Mouse (Mus musculus) small intestine, adult 2 months (tissue): Measurements from ENCODE around the gene Gucy2d.

Experiments used
- CTCF ChIP-seq: fragments of 200-500 bp; IDR thresholded peaks from 2 replicates; pipeline ENCODE4 v1.5.1; 2012; ENCODE audit warnings: low read depth, mild to moderate bottlenecking, control low read depth, inconsistent platforms, low read length, moderate library complexity, mixed read lengths; ENCODE audit not compliant: insufficient replicate concordance, insufficient read length; ENCODE audit errors: extremely low read depth
- POLR2A ChIP-seq: fragments of 200-500 bp; IDR thresholded peaks from 2 replicates; pipeline ENCODE4 v1.6.1; 2012; ENCODE audit warnings: low read depth, mild to moderate bottlenecking, control low read depth, inconsistent platforms, low read length, moderate library complexity

DNA sequence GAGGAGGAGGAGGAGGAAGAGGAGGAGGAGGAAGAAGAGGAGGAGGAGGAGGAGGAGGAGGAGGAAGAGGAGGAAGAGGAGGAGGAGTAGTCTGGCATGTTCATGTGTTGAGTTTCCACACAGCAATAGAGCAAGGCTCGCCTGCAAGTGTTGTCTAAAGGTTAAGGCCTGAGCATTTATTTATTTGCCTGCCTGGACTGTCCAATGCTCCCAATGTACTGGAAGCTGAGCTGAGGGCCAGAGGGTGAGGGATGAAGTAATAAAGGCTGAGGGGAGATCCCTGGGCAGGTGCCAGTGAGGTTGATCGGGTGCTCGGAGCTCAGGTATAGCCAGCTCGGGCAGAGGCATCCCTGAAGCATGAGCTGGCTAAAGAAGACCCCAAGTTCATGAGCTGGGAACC lies 27.1 kb upstream of the Gucy2d start:
- no peak for TF ChIP-seq CTCF
- TF ChIP-seq POLR2A = no peak
